Mouse (Mus musculus): ENCODE data around the gene Tmem79.

GRCm38 (mm10) chr3:88339006-88339405, 3.1 kb upstream of the Tmem79 start:
- TF ChIP-seq HCFC1 (IDR thresholded peaks at IDR 0.05; ENCODE audit: low read depth, low read length) (no peak), EP300 (IDR thresholded peaks at IDR 0.05; ENCODE audit: low read length) (no peak), MAFK (IDR thresholded peaks at IDR 0.05; ENCODE audit: insufficient replicate concordance, low read length) (no peak), CTCF (conservative IDR thresholded peaks at IDR 0.05 in 1 of 2, IDR thresholded peaks at IDR 0.05 in 1 of 2; ENCODE audit: low read depth in 2 of 2, low read length in 2 of 2) (no peak), ZC3H11A (IDR thresholded peaks at IDR 0.05; ENCODE audit: low read depth, low read length) (no peak), TBP (conservative IDR thresholded peaks at IDR 0.05; ENCODE audit: low read depth, low read length) (no peak), ETS1 (conservative IDR thresholded peaks at IDR 0.05; ENCODE audit: low read depth, low read length) (no peak), POLR2A (IDR thresholded peaks at IDR 0.05; ENCODE audit: low read depth, low read length) (no peak), KAT2A (IDR thresholded peaks at IDR 0.05; ENCODE audit: insufficient replicate concordance, low read length) (no peak), POLR2AphosphoS2 (IDR thresholded peaks at IDR 0.05; ENCODE audit: low read depth, low read length) (no peak), TCF12 (IDR thresholded peaks at IDR 0.05; ENCODE audit: low read depth, low read length) (no peak), PAX5 (IDR thresholded peaks at IDR 0.05; ENCODE audit: low read length) (no peak), RCOR1 (conservative IDR thresholded peaks at IDR 0.05; ENCODE audit: low read depth, low read length) (no peak), JUND (conservative IDR thresholded peaks at IDR 0.05; ENCODE audit: low read depth, low read length) (no peak)

All from CH12.LX (cell line).